In the genomic region with DNA sequence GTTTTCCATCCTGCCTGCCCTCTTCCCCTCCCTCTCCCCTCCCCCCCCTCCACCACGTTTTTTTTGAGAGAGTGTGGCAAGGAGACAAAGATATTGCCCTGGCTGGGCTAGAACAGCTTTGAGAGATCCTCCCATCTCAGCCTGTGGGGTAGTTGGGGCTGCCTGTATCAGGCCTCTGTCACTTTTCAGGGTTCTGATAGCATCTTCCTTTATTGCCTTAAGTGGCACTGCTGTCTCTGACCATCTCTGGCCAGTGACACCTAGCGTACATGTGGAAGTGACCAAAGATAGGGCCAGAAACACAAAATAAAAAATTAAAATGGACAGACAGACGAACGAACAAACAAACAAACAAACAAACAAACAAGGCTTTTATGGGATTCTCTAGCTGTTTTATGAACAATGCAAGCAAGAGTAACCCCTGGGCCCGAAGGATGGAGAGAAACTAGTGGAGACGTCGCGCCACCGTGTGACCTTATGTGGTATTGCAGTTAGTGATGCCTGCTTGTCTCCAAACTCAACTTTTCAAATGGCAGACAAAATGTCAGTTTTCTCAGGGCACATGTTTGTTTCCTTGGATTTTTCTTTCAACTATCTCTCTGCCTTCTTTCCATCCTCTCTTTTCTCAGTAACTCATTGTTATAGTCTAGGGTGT, we compare ENCODE assay signal across 9 mouse cellular contexts. TPM values are rescaled to one million over a fixed set of nuclear protein-coding genes. Genes with fewer than 3 reads are reported as not detected.
A peak's percentile ranks its signal among the peaks of the same experiment; 100 is the strongest.
DNase-seq lines count a peak whose midpoint lies in the region; ATAC-seq and TF ChIP-seq lines count a peak whose summit lies in the region.
"Had no signal": no experiment of that assay in that cellular context is flagged by ENCODE, and none has a peak within 500 bp of the region (broad histone marks: within the 10 kb centered on the region; RNA-seq: fewer than 3 reads in every experiment).

No protein-coding gene starts in this region.

- H3K9me3 ChIP-seq in intestine, postnatal 0 days (ENCODE audit: control insufficient read depth): no peaks in the 10 kb centered on the region
- no peaks in the 10 kb centered on the region for H3K9me3 ChIP-seq in intestine, embryonic 15.5 days
- H3K9me3 ChIP-seq in hindbrain, postnatal 0 days (ENCODE audit: low read length): no peaks in the 10 kb centered on the region
- no peaks in the 10 kb centered on the region for H3K9me3 ChIP-seq in midbrain, embryonic 14.5 days (ENCODE audit: control insufficient read depth, low read length)
- H3K9me3 ChIP-seq: stomach, embryonic 15.5 days had no signal

- H3K27me3 ChIP-seq in intestine, postnatal 0 days (replicated peaks; ENCODE audit: control insufficient read depth, insufficient read depth, low read length): no peaks in the 10 kb centered on the region
- H3K27me3 ChIP-seq in intestine, embryonic 15.5 days (replicated peaks): no peaks in the 10 kb centered on the region
- H3K27me3 ChIP-seq in hindbrain, postnatal 0 days (ENCODE audit: insufficient read depth, low read length): no peaks in the 10 kb centered on the region
- no peaks in the 10 kb centered on the region for H3K27me3 ChIP-seq in midbrain, embryonic 14.5 days (ENCODE audit: control insufficient read depth, insufficient read depth, low read length)
- H3K27me3 ChIP-seq: stomach, embryonic 15.5 days had no signal

- no peaks in the 10 kb centered on the region for H3K4me1 ChIP-seq in intestine, postnatal 0 days (replicated peaks; ENCODE audit: control insufficient read depth, insufficient read depth, low read length)
- H3K4me1 ChIP-seq in intestine, embryonic 15.5 days (replicated peaks): no peaks in the 10 kb centered on the region
- H3K4me1 ChIP-seq in hindbrain, postnatal 0 days (ENCODE audit: insufficient read depth, low read length): no peaks in the 10 kb centered on the region
- H3K4me1 ChIP-seq in midbrain, embryonic 14.5 days (ENCODE audit: control insufficient read depth, insufficient read depth, low read length): no peaks in the 10 kb centered on the region
- H3K4me1 ChIP-seq: stomach, embryonic 15.5 days had no signal

- no peak overlapping the region for H3K27ac ChIP-seq in intestine, postnatal 0 days (ENCODE audit: low read depth, low read length)
- no peak overlapping the region for H3K27ac ChIP-seq in intestine, embryonic 15.5 days
- H3K27ac ChIP-seq in hindbrain, postnatal 0 days: no peak overlapping the region
- 0 out of 2 replicates have a peak overlapping the region, but pooled peaks have one; percentile 26 for H3K27ac ChIP-seq in midbrain, embryonic 14.5 days (replicated peaks; ENCODE audit: low read depth, low read length)
- H3K27ac ChIP-seq: stomach, embryonic 15.5 days had no signal

- H3K9ac ChIP-seq in intestine, postnatal 0 days (ENCODE audit: low read depth, low read length): no peak overlapping the region
- H3K9ac ChIP-seq in intestine, embryonic 15.5 days: no peak overlapping the region
- H3K9ac ChIP-seq in hindbrain, postnatal 0 days (replicated peaks; ENCODE audit: low read length): no peak overlapping the region
- no peak overlapping the region; the same call in 1 of the 2 replicates for H3K9ac ChIP-seq in midbrain, embryonic 14.5 days (replicated peaks; ENCODE audit: low read length)
- H3K9ac ChIP-seq: stomach, embryonic 15.5 days had no signal

- intact Hi-C loops in left cerebral cortex, postnatal 14 days (cut with DNase I): loop anchor here (5.0 kb wide), 2 partner anchors 43 to 73 kb away; no protein-coding TSS in a partner anchor

- peak; percentile 88 to 92 for DNase-seq in cerebellum, postnatal 14 days
- peak; percentile 72 for DNase-seq in gastrocnemius, adult 18-20 months (ENCODE audit: low spot score)
- peak; percentile 90 for DNase-seq in hindbrain, postnatal 0 days (ENCODE audit: low spot score)
- peak; percentile 81 to 90 for DNase-seq in left cerebral cortex, postnatal 14 days (ENCODE audit: low spot score in 2 of 2)
- peak; percentile 92 for DNase-seq in midbrain, embryonic 14.5 days
- peak; percentile 29 to 61 for DNase-seq in spleen, postnatal 14 days (ENCODE audit: low spot score in 2 of 2)

- no peaks in the 10 kb centered on the region for H3K36me3 ChIP-seq in intestine, postnatal 0 days (ENCODE audit: control insufficient read depth, insufficient read depth)
- no peaks in the 10 kb centered on the region for H3K36me3 ChIP-seq in intestine, embryonic 15.5 days
- H3K36me3 ChIP-seq in hindbrain, postnatal 0 days (ENCODE audit: insufficient read depth, low read length): no peaks in the 10 kb centered on the region
- H3K36me3 ChIP-seq in midbrain, embryonic 14.5 days (ENCODE audit: control insufficient read depth, insufficient read depth, low read length): no peaks in the 10 kb centered on the region
- H3K36me3 ChIP-seq: stomach, embryonic 15.5 days had no signal

- no peak for ATAC-seq in intestine, postnatal 0 days
- no peak; the same call in 1 of the 2 replicates for ATAC-seq in intestine, embryonic 15.5 days
- peak; percentile 61; the same call in 1 of the 2 replicates for ATAC-seq in hindbrain, postnatal 0 days
- peak; percentile 55; the same call in 1 of the 2 replicates for ATAC-seq in midbrain, embryonic 14.5 days (ENCODE audit: low FRiP score, low TSS enrichment)

- H3K4me3 ChIP-seq in intestine, postnatal 0 days (ENCODE audit: low read depth, low read length): no peak overlapping the region
- H3K4me3 ChIP-seq in intestine, embryonic 15.5 days (replicated peaks): no peak overlapping the region
- no peak overlapping the region for H3K4me3 ChIP-seq in hindbrain, postnatal 0 days (ENCODE audit: low read length)
- H3K4me3 ChIP-seq in midbrain, embryonic 14.5 days (replicated peaks; ENCODE audit: low read depth, low read length): no peak overlapping the region
- H3K4me3 ChIP-seq: stomach, embryonic 15.5 days had no signal

- no peak overlapping the region for H3K4me2 ChIP-seq in intestine, postnatal 0 days (replicated peaks; ENCODE audit: low read depth)
- no peak overlapping the region for H3K4me2 ChIP-seq in intestine, embryonic 15.5 days (replicated peaks)
- H3K4me2 ChIP-seq in hindbrain, postnatal 0 days (ENCODE audit: low read depth, low read length): no peak overlapping the region
- H3K4me2 ChIP-seq in midbrain, embryonic 14.5 days (ENCODE audit: low read length): no peak overlapping the region
- H3K4me2 ChIP-seq: stomach, embryonic 15.5 days had no signal

- TF ChIP-seq CTCF in intestine, postnatal 0 days (IDR thresholded peaks at IDR 0.05; ENCODE audit: low read depth): peak; percentile 93
- TF ChIP-seq CTCF in hindbrain, postnatal 0 days (IDR thresholded peaks at IDR 0.05; ENCODE audit: low read depth): peak; percentile 93

- WGBS in intestine, postnatal 0 days: 10% methylated on average over 9 of the region's 9 CpGs
- 9% methylated on average over 9 of the region's 9 CpGs for WGBS in intestine, embryonic 15.5 days
- 6% methylated on average over 9 of the region's 9 CpGs for WGBS in hindbrain, postnatal 0 days
- 10% methylated on average over 9 of the region's 9 CpGs for WGBS in midbrain, embryonic 14.5 days

RNA-seq across cellular contexts. Expression of a gene that starts 50.7 kb away (rescaled TPM):
- 9.3 and 9.7 TPM in 2 replicates for polyA plus RNA-seq in intestine, postnatal 0 days (2015; fragmentation: Nextera tagmentation; extraction: Ambion mirVana)
- 23.1 and 26.5 TPM in 2 replicates for polyA plus RNA-seq in intestine, embryonic 15.5 days (2015; fragmentation: Nextera tagmentation; extraction: Ambion mirVana)
- 1 to 10 TPM; 1.1 to 1.9 TPM for total RNA-seq in gastrocnemius, adult 18-20 months (2021)
- 8.7 and 9.6 TPM in 2 replicates for total RNA-seq in hindbrain, postnatal 0 days (2014; rRNA removed)
- 8.9 and 9.5 TPM in 2 replicates for polyA plus RNA-seq in hindbrain, postnatal 0 days (2015; fragmentation: Nextera tagmentation; extraction: Ambion mirVana)
- total RNA-seq in left cerebral cortex, postnatal 14 days (2021): 1 to 10 TPM; 3.5 to 6.0 TPM
- 22.5 and 26.8 TPM in 2 replicates for polyA plus RNA-seq in midbrain, embryonic 14.5 days (2014; fragmentation: Nextera tagmentation; extraction: Ambion mirVana)

Comparison
In these comparisons a context has a peak if more than half of its experiments do, and no peak if none do; other contexts are left out.
1. ATAC-seq: peak in hindbrain, postnatal 0 days (single experiment) and midbrain, embryonic 14.5 days (single experiment); none in intestine, postnatal 0 days (single experiment) and intestine, embryonic 15.5 days (single experiment).
2. Peak in every context shown above with its lines, with median percentiles within 50 percentile points of each other: DNase-seq.